Mouse (Mus musculus): Measurements from ENCODE around the gene Mfsd4b2.
"Not testable (repeated sequence)": the region's sequence is repeated elsewhere in the genome, so short reads cannot be mapped to it uniquely, and the experiment has no call there.

Mfsd4b2 gene

DNA sequence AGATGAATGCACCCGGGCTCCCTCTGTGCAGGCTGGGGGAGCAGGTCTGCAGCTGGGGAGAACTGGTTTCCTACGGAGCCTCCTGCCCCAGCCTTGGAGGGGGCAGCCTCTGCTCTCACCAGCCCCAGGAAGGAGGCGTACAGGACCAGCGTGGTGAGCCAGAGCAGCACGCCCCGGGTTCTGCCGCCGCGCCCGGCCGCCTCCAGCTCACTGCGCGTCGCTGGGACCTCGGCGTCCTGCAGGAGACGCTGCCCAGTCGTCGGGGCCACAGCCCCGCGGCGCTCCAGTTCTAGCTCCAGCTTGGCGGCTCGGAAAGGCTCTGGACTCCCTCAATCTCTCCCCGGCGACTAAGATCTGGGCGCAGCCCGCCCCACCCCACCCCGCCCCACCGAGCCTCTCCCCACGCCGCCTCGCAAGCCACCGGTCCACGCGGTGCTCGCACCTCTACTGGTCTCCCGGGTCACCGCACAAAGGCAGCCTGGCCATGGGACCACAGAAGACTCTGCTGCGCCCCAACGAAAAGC, at the start of gene Mfsd4b2:
Gene Mfsd4b2, minus strand, starts transcription at position 308 of the 524 bp plus-strand sequence.
- no peak for DNase-seq (ENCODE audit: low spot score)

DNA sequence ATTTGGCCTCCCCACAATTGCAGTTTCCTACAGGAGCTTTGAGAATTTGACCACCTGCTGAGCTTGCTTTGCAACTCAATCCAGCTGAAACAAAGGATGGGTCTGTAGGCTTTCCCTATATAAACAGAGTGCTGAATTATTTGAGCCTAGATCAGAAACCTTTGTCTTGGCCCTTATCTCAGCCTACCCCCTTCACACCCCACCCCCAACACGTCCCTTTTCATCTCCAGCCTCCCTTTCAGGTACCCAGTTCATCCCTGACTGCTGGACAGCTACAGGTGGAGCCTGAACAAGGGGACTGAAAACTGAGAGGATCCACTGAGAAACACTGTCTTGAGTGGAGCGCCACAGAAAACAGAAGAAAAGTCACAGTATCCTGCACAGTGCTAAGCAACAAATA, 49.0 kb upstream of the Mfsd4b2 start:
- no peak for DNase-seq (ENCODE audit: low spot score)

DNA sequence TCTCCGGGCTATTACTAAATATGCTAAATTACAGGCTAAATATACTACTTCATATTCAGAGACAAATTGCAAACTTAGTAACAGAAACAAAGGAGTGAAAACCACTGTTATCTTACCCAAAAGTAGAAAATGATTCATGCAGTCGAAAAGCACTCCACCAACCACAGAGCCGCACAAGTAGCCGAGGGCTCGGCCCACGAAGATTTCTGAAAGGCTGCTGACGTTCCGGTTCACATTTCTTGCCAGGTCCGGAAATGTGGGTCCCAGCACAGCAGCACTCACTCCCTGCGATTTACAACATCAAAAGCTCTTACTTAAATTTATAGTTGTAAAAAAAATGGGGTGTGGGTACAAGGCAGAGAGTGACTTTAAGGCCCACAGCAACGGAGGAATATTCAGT, 48.3 kb upstream of the Mfsd4b2 start:
- no peak for DNase-seq (ENCODE audit: low spot score)

DNA sequence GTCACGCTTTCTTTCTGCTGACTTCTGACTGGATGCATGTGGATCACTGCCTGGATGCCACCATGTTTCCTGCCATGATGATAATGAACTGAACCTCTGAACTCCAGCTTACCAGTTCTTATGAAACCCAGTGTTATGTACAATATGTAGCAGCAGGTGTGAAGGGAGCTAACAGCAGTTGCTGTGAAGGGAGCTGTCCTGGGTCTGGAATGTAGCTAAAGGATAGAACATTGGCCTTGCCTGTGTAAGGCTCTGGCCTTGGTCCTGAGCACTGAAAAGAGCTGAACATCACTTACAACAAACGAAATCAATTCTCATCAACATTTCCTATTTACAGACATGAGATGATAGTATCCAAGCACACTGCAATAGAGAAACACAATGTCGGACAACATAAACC, 40.8 kb upstream of the Mfsd4b2 start:
- DNase-seq (ENCODE audit: low spot score), result no peak

DNA sequence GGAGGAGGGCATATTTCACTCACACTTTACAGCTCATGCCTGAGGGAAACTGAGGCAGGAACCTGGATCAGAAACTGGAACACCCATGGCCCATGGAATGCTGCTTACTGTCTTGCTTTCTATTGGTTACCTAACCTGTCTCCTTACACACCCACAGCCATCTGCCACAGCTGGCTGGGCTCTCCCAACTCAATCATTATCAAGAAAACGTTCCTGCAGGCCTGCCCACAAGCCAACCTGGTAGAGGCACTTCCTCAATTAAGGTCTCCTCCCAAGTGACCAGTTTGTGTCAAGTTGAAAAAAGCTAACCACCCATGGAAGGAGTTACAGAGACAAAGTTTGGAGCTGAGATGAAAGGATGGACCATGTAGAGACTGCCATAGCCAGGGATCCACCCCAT, 35.2 kb upstream of the Mfsd4b2 start:
- no peak for DNase-seq (ENCODE audit: low spot score)

DNA sequence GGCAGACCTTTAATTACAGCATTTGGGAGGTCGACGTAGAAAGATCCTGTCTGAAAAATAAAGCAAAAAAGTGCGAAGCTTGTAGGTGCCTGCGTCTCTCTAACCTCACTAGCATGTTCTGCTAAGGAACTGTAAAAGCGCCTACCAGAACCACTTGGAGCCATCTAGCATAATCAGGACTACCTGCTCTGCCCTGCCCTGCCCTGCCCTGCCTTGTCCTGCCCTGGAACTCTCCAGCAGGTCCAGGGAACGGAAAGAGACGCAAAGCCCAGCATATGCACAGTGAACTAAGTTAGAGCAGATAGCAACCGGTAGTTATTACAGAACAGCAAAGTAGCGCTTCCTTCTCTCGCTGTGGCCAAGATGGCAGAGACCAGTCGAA, 33.7 kb upstream of the Mfsd4b2 start:
- DNase-seq (ENCODE audit: low spot score), result no peak

DNA sequence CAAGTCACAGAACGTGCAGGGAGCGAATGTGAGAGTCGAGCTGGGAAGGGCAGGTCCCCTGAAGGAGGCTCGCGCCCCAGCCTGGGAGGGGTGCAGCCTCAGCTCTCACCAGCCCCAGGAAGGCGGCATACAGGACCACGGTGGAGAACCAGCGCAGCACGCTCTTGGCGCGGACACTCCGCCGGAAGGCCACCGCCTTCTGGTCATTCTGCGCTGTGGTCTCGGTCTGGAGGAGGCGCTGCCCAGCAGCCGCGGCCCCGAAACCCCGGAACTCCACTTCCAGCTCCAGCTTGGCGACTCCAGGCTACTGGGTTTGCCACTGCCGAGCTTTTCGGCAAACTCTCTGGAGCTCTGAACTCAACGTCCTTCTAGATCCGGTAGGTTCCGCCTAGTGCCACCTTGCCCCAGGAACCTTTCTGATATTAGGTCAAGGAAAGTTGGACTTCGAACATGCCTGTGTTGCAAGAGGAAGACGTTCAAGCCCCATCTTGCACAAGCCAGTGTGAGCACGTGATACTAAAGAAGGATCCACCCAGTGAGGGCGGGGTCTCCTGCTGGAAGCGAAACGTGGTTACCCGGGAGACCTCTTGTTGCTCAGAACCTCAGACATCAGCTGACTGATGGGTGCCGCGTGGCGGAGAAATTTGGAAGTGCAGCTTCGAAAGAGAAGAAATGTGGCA, 33.2 kb upstream of the Mfsd4b2 start, which contains the start of gene Mfsd4b3:
Gene Mfsd4b3, minus strand, starts transcription at position 393 of the 680 bp plus-strand sequence.
- peak; percentile 80 for DNase-seq (ENCODE audit: low spot score)

DNA sequence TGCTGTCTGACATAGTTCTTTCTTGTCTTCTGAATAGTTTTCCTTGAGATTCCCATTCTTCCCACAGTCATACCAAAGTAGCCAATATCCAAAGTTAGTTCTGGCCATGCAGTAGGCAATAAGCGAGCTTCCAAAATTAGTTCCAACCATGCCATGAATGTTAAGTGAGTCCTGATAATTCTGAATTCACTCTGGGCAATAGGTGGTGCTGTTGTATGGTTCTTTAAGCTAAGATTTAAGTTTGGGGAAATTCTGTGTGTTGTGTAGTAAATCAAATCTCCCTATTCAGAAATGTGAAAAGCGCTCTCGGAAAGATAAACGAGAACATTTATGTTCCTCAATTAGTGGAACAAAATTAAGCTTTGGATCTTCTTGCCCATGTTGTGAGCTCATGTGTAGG, 31.5 kb upstream of the Mfsd4b2 start:
- DNase-seq (ENCODE audit: low spot score), result no peak

DNA sequence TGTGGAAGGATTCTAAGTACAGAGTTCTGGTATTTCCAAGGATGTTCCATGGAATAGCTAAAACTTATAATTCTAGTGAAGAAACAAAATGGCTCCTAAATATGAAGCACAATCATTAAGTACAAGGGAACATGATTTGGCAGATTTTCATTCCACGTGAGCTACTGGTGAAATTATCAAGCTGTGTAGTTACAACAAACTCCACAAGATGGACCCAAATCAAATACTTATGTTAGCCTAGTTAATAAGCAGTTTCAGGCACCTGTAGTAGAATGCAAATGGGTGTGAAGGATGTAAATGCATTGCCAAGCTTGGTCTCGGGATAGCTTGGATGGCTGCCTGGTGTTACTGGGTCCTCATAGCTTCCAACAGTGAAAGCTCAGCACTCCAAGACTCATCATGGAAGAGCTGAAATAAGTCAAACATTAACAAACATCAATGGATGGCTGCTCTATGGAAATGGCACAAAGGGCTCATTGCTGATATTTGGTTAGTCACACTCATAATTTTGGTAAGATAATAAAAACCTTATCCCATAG, 29.7 kb upstream of the Mfsd4b2 start:
- no peak for DNase-seq (ENCODE audit: low spot score)

DNA sequence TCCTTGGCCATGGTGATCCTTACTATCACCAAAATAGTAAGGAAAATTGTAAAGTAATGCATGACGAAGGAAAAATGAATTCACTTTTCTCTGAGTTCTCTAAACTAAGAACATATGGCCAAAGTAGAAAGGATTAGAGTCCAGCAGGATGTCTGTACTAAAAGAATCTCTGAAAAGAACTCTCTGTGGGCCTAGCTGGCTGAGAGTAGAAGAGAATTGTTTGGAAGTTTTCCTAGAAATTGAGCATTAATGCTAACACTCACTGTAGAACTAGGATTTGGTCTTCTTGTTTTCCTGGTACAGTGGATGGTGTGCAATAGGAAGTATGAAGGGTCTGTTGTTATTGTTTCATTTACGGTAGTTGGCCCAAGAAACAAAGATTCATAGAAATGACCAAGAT, 28.4 kb upstream of the Mfsd4b2 start:
- DNase-seq (ENCODE audit: low spot score), result no peak

DNA sequence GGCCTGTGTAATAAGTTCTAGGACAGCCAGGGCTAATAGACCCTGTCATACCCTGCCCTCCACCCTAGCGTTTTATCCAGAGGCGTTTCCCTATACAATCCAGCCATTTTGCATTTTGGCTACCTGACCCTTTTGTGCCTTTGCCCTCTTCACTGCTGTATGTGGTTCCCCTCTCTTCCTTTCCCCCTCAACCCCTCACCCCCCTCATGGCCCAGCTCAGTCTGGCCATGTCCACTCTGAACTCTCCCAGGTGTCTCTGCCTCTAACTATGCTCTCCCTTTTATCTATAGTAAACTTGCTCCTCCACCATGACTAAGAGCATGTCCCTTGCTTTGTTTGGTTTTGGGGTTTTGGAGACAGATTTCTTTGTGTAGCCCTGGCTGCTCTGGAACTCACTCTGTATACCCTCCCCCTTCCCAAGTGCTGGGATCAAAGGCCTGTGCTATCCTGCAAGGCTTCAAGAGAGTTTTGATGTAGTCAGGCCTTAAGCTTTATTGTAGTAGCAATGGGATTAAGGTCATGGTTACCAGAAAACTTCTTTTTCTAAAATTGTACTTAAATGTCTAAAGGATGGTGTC, 22.7 kb upstream of the Mfsd4b2 start:
- no peak for DNase-seq (ENCODE audit: low spot score)

DNA sequence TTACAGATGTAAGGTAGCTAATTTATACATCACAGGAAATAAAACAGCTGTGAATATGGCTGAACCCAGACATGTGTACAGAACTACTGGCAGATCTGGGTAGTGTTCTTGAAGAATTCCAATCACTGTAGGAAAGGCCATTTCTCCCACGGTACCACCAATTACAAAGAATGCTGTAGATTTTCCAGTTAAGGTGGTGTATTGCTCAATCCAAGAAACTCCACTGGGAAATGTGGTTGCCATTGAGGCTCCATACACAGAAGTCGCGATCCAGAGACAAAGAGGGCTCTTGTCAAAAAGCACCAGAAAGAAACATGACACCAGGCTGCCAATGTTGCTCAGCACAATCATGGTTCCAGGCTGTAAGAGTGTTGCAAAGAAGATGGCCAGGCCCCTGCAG, 20.5 kb upstream of the Mfsd4b2 start:
- not testable (repeated sequence) for DNase-seq (ENCODE audit: low spot score)

DNA sequence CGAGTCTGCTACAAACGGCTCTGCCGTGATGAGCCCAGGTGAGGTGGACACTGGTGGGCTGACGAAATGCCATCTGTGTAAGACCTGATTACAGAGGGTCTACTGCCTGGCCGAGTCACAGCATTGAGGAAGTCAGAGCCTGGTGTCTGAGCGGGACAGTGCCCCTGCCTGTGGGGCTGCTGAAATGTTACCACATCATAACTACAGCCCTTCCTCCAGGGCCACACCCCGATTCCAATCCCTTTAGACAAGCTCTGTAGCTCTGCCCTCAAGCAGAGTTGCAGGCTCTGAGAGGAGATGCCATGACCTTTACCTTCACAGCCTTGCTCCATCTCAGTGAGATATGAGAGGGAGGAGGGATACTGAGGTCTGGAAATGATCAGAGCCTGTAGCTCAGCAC, 9.8 kb upstream of the Mfsd4b2 start:
- no peak for DNase-seq (ENCODE audit: low spot score)

DNA sequence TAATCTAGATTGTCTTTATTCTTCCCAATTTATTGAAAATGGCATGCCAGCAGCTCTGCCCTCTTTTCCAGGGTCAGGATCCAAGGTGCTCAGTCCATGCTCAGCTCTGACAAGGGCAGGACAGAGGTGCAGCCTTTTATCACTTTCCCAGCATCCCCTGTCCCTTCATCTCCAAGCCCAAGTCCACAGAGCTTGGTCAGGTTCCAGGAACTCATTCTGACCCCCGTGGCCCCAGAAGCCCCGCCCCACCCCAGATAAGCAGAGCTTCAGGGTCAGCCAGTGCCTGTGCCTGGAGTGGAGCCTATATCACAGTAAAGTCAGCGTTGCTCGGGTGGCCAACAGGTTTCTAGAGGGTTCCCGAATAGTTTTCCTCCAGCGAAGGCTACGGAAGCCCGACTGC, 2.2 kb downstream of the Mfsd4b2 start:
- DNase-seq (ENCODE audit: low spot score), result not testable (repeated sequence)

DNA sequence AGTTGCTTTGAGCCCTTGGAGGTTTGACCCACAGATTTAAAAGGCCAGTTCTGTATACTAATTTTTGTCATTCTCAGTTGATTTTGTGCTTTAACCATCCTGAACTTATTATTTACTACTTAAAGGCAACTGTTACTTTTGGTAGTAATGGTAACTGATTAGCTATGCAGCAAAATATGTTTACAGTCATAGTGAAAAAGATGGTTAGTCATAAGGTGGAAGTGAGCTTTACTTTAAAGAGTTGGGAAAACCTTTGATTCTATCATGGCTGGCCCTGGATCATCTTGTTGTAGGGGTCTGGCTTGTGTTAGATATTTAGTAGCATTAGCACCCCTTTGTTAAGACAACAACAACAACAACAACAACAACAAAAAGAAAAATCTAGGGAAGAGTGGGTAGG, 14.1 kb downstream of the Mfsd4b2 start:
- no peak for DNase-seq (ENCODE audit: low spot score)

DNA sequence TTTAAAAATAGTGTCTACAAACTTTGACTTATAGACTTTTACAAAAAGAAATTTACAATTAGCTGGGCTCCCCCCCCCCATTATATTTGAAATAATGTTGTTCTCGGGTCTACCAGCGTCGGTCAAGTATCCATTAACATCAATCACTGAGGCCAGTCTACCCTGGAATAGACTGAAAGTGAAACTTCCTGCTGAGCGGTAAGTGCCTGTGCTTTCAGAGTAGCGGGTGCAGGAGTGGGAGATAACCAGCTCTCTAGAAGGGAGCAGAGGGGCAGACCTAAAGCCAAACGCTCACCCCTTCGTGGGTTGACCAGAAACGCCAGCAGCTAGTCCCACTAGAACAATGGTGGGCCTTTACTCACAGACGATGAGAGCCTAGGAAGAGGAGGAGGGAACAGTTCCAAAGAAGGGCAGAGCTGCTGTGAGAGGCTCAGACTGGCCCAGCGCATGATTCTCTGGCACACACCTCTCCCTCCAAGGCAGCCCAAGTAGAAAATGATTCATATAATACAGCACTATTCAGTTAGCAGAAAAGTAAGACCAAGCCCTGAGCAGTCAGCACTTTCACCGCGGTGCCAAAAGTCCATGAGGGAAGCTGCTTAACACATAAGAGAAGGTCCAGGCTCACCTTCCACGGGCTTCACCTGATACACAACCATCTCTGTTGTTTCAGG, 17.8 kb downstream of the Mfsd4b2 start:
- no peak for DNase-seq (ENCODE audit: low spot score)

DNA sequence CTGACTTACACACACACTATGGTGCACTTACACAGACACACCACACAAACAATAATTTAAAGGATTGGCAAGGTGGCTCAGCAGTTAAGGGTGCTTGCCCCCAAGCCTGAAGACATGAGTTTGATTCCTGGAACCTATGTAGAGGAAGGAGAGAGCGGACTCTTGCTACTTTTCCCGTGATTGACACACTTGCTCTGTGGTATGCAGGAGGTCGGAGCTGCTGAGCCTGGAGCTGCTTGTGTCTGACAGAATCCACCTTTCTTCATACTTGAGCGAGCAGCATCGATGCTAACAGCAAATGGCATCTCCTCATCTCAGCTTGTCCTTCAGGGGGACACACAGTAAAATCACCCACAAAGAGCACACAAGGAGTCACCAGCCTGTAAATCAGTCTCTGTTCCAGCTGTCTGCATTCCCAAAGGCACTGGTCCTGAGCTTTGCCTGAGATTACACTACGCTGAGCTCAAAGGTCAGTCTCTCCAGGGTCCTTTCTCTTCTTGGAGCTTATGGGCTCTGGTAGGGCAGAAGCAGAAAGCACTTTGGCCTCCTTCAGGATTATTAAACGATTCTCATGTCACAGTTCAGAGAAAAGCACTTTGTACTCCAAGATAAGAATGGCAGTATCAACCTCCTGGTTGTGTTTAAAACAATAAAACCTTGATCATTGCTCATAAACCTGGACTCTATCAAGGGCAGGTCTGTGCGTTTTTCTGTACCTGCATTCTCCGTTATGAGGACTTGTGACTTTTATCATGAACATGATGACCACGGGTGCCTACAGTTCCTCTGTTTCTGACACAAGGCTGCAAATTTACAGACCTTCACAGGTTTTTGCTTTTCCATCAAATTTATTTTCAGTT, 19.7 kb downstream of the Mfsd4b2 start:
- no peak for DNase-seq (ENCODE audit: low spot score)

DNA sequence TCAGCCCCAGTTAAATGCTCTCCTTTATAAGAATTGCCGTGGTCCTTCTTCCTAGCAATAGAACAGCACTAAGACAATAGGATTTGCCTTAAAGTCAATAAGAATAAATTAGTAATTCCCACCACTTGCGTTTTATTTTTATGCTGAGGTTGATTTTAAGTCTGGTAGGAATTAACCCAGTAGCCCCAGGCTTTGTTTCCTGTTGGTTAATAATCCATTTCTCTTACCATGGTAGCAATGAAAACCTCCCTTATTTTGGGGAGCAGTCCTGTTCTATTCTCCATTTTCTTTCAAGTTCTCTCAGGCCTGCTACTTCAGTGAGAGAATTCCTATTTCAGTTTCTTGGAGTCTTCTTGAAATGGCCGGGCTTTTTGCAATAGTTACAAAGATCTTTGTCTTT, 22.5 kb downstream of the Mfsd4b2 start:
- no peak for DNase-seq (ENCODE audit: low spot score)

DNA sequence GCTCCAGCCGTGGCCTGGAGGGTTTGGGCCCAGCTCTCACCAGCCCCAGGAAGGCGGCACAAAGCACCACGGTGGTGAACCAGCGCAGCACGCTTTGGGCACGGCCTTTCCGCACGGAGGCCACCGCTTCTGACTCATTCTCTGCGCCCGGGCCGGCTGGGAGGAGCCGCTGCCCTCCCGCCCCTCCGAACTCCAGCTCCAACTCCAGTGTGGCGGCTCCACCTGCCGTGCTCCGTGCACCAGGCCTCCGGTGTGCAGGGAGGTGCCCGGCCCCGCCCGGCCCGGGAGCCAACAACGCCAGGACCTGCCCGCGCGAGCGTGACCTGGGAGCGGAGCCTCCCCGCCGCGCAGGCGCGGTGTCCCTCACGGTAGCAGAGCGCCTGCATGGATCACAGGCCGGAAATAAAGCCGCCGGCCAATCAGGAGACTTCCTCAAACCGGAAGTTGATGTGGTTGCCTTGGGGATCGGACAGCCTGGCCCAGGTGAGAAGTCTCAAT, 27.8 kb downstream of the Mfsd4b2 start, which contains the start of gene Mfsd4b4:
Gene Mfsd4b4, minus strand, starts transcription at position 365 of the 498 bp plus-strand sequence.
- peak; percentile 42 for DNase-seq (ENCODE audit: low spot score)

DNA sequence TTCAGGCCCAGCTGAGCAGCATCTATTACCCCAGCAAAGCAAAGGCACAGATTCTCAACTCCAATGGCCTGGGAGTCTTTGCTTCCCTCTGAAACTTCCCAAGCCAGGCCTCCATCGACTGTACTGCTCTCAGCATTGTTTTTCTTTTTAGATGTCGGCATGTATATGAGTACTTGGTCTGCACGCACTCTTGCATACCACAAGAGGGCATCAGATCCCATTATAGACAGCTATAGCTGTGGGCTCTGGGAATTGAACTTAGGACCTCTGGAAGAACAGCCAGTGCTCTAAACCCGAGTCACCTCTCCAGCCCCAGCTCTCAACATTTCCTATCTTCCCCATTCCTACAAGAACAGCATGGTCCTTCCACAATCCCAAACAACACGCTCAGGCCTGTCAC, 30.2 kb downstream of the Mfsd4b2 start:
- DNase-seq (ENCODE audit: low spot score), result no peak

Data from urinary bladder, postnatal 10 days (tissue).